Mouse (Mus musculus): ENCODE results near the gene Mid1.

GRCm38 (mm10) chrX:169811318-169811717, 126.3 kb downstream of the Mid1 start:
- TF ChIP-seq CTCF (IDR thresholded peaks at IDR 0.05; ENCODE audit: low read depth) (no peak), EP300 (optimal IDR thresholded peaks at IDR 0.05) (no peak)

All from stomach, postnatal 0 days (tissue).